9 mouse cellular contexts compared by ENCODE assay signal in genomic region chr7:107209204-107209860, GRCm38 (mm10). TPM values are rescaled to one million over a fixed set of nuclear protein-coding genes. Genes with fewer than 3 reads are reported as not detected.
DNase-seq lines count a peak whose midpoint lies in the region; ATAC-seq lines count a peak whose summit lies in the region.
"Had no signal": no experiment of that assay in that cellular context is flagged by ENCODE, and none has a peak within 500 bp of the region (broad histone marks: within the 10 kb centered on the region; RNA-seq: fewer than 3 reads in every experiment).

Gene Rbmxl2, plus strand, starts transcription at chr7:107209445.

- no peak within 1 kb of the TSS for H3K27ac ChIP-seq in heart, embryonic 10.5 days
- H3K27ac ChIP-seq in hindbrain, embryonic 13.5 days, result no peak within 1 kb of the TSS
- no peak within 1 kb of the TSS for H3K27ac ChIP-seq in midbrain, embryonic 14.5 days (replicated peaks; ENCODE audit: low read depth, low read length)

- no peak within 1 kb of the TSS for H3K9ac ChIP-seq in hindbrain, embryonic 13.5 days
- H3K9ac ChIP-seq in midbrain, embryonic 14.5 days (replicated peaks; ENCODE audit: low read length), result no peak within 1 kb of the TSS

- H3K4me1 ChIP-seq in heart, embryonic 10.5 days, result 0 out of 2 replicates have a peak, but pooled peaks cover 5% of the 10 kb centered on the region
- H3K4me1 ChIP-seq in hindbrain, embryonic 13.5 days (replicated peaks), result no peaks in the 10 kb centered on the region
- no peaks in the 10 kb centered on the region for H3K4me1 ChIP-seq in midbrain, embryonic 14.5 days (ENCODE audit: control insufficient read depth, insufficient read depth, low read length)

- no peak for DNase-seq in heart, embryonic 10.5 days (ENCODE audit: low spot score)
- no peak for DNase-seq in heart, adult 9 months (ENCODE audit: low spot score in 2 of 2)
- peak; percentile 95 for DNase-seq in R1 (ENCODE audit: low read depth, low spot score)
- DNase-seq in midbrain, embryonic 14.5 days, result no peak
- no peak for DNase-seq in left cerebral cortex, adult 18-20 months (ENCODE audit: low spot score in 2 of 2)
- DNase-seq in adrenal gland, postnatal 14 days, result no peak
- DNase-seq: heart, adult 11 months had no signal

- 0 out of 2 replicates have a peak, but pooled peaks have one; percentile 21 for ATAC-seq in hindbrain, embryonic 13.5 days (ENCODE audit: low FRiP score)
- ATAC-seq in midbrain, embryonic 14.5 days (ENCODE audit: low FRiP score, low TSS enrichment), result no peak
- no peak for ATAC-seq in cerebellum, adult (ENCODE audit: insufficient number of reproducible peaks, low FRiP score, low TSS enrichment)

- H3K36me3 ChIP-seq in heart, embryonic 10.5 days, result no peaks in the 10 kb centered on the region
- H3K36me3 ChIP-seq in hindbrain, embryonic 13.5 days, result no peaks in the 10 kb centered on the region
- H3K36me3 ChIP-seq in midbrain, embryonic 14.5 days (ENCODE audit: control insufficient read depth, insufficient read depth, low read length), result no peaks in the 10 kb centered on the region

- peak within 1 kb of the TSS; percentile 41 for H3K4me3 ChIP-seq in heart, embryonic 10.5 days
- peak within 1 kb of the TSS; percentile 33 for H3K4me3 ChIP-seq in hindbrain, embryonic 13.5 days
- H3K4me3 ChIP-seq in midbrain, embryonic 14.5 days (replicated peaks; ENCODE audit: low read depth, low read length), result peak within 1 kb of the TSS; percentile 19; the same call in 1 of the 2 replicates

- WGBS in heart, embryonic 10.5 days, result 25% methylated on average over 70 of the region's 70 CpGs
- 44% methylated on average over 67 of the region's 70 CpGs for WGBS in hindbrain, embryonic 13.5 days
- 42% methylated on average over 70 of the region's 70 CpGs for WGBS in midbrain, embryonic 14.5 days

- H3K27me3 ChIP-seq in heart, embryonic 10.5 days (ENCODE audit: insufficient read depth, poor library complexity, severe bottlenecking), result peaks cover 46% of the 10 kb centered on the region
- H3K27me3 ChIP-seq in hindbrain, embryonic 13.5 days, result peaks cover 52% of the 10 kb centered on the region
- H3K27me3 ChIP-seq in midbrain, embryonic 14.5 days (ENCODE audit: control insufficient read depth, insufficient read depth, low read length), result peaks cover 27% of the 10 kb centered on the region

- H3K9me3 ChIP-seq in heart, embryonic 10.5 days, result peaks cover 8% of the 10 kb centered on the region
- peaks cover 27% of the 10 kb centered on the region for H3K9me3 ChIP-seq in hindbrain, embryonic 13.5 days
- peaks cover 25% of the 10 kb centered on the region for H3K9me3 ChIP-seq in midbrain, embryonic 14.5 days (ENCODE audit: control insufficient read depth, low read length)

- peak within 1 kb of the TSS; percentile 35 for H3K4me2 ChIP-seq in hindbrain, embryonic 13.5 days
- peak within 1 kb of the TSS; percentile 22 for H3K4me2 ChIP-seq in midbrain, embryonic 14.5 days (ENCODE audit: low read length)

RNA-seq across cellular contexts. Expression of gene Rbmxl2, which starts in this region (rescaled TPM):
- not detected in 2 replicates for polyA plus RNA-seq in heart, embryonic 10.5 days (2016; fragmentation: Nextera tagmentation; extraction: Ambion mirVana)
- not detected in 2 replicates for polyA plus RNA-seq in hindbrain, embryonic 13.5 days (2015; fragmentation: Nextera tagmentation; extraction: Ambion mirVana)
- not detected in 2 replicates for polyA plus RNA-seq in midbrain, embryonic 14.5 days (2014; fragmentation: Nextera tagmentation; extraction: Ambion mirVana)
- total RNA-seq in left cerebral cortex, adult 18-20 months (2021), result not detected
- total RNA-seq in adrenal gland, postnatal 14 days (2021), result not detected in 2 replicates

Comparison
In these comparisons a context has a peak if more than half of its experiments do, and no peak if none do; other contexts are left out.
1. Peak in ATAC-seq, H3K4me3 ChIP-seq and H3K4me2 ChIP-seq in hindbrain, embryonic 13.5 days; RNA of the gene not detected or under 1 TPM.